Mouse (Mus musculus): ENCODE data around the gene Ablim1.

Gene Ablim1

GRCm38 (mm10) chr19:56983757-56984156 is 331.0 kb downstream of the Ablim1 start:
- no peak for DNase-seq (ENCODE audit: low read depth, low spot score)
